Mouse (Mus musculus): ENCODE results near the gene Ffar3. TPM values are rescaled to one million over a fixed set of nuclear protein-coding genes. Genes with fewer than 3 reads are reported as not detected.

Gene Ffar3
- polyA plus RNA-seq, 1 experiment from 2014 or later, result not detected

DNA sequence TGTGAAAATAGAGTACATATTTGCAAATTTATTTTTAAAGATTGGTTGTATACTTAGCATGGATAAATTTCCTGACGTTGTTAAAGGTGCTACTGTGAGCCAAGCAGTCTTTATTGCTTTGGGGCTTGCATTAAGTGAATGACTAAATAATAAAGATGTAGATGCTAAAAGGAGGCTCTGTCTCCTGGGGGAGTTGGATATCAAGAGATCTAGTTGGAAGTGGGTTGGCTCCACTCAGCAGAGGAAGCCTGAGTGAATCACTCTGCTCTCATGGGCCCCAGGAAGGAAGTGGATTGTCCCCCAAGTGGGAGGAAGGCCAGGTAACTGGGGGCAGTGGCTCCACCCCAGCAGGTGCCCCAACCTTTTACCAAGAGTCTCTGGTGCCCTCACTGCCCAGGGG is 1.8 kb upstream of the Ffar3 start:
- Histone ChIP-seq H3K27me3 (ENCODE audit: control insufficient read depth, insufficient read depth, low read length) (no peaks in the 10 kb centered on the region), H3K27ac (ENCODE audit: low read depth, low read length) (no peak overlapping the region), H3K36me3 (ENCODE audit: control insufficient read depth, insufficient read depth, low read length) (no peaks in the 10 kb centered on the region), H3K4me1 (ENCODE audit: control insufficient read depth, insufficient read depth, low read length) (no peaks in the 10 kb centered on the region), H3K9me3 (ENCODE audit: control insufficient read depth, low read length) (no peaks in the 10 kb centered on the region), H3K4me2 (ENCODE audit: low read depth, low read length) (no peak overlapping the region), H3K4me3 (ENCODE audit: low read depth, low read length) (no peak overlapping the region), H3K9ac (replicated peaks; ENCODE audit: low read depth, low read length) (no peak overlapping the region)
- no peak for ATAC-seq (ENCODE audit: low read depth)
- 76% methylated on average over 1 of the region's 1 CpGs for WGBS

DNA sequence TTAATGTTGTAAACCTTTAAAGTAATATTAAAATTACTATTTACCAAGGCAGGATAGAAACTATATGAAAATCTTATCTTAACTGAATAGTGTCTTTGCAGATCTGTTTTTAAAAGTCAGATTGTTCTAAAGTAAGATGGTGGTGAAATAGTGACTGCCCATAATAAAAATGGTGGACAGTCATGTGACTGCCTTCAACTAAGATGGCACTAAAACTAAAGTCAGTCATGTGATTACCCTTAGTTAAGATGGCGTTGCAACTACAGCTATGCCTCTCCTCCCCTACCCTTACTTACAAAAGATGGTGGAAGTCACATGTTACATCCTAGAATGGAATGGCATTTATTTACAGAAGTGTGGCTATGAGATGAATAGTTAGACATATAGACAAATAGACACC is 4.6 kb downstream of the Ffar3 start:
- H3K36me3 ChIP-seq (ENCODE audit: control insufficient read depth, insufficient read depth, low read length), result no peaks in the 10 kb centered on the region
- no peak for ATAC-seq (ENCODE audit: low read depth)
- H3K4me1 ChIP-seq (ENCODE audit: control insufficient read depth, insufficient read depth, low read length), result no peaks in the 10 kb centered on the region
- no peaks in the 10 kb centered on the region for H3K9me3 ChIP-seq (ENCODE audit: control insufficient read depth, low read length)
- H3K27me3 ChIP-seq (ENCODE audit: control insufficient read depth, insufficient read depth, low read length), result no peaks in the 10 kb centered on the region
- H3K27ac ChIP-seq (ENCODE audit: low read depth, low read length), result no peak overlapping the region
- H3K9ac ChIP-seq (replicated peaks; ENCODE audit: low read depth, low read length), result no peak overlapping the region
- WGBS, result 97% methylated on average over 1 of the region's 1 CpGs
- no peak overlapping the region for H3K4me2 ChIP-seq (ENCODE audit: low read depth, low read length)
- H3K4me3 ChIP-seq (ENCODE audit: low read depth, low read length), result no peak overlapping the region

GRCm38 (mm10) chr7:30847934-30848333 is 8.0 kb downstream of the Ffar3 start:
- H3K4me3 ChIP-seq (ENCODE audit: low read depth, low read length), result no peak overlapping the region
- WGBS, result 59% methylated on average over 6 of the region's 6 CpGs
- no peak overlapping the region for H3K27ac ChIP-seq (ENCODE audit: low read depth, low read length)
- no peak overlapping the region for H3K9ac ChIP-seq (replicated peaks; ENCODE audit: low read depth, low read length)
- no peak overlapping the region for H3K4me2 ChIP-seq (ENCODE audit: low read depth, low read length)
- H3K9me3 ChIP-seq (ENCODE audit: control insufficient read depth, low read length), result no peaks in the 10 kb centered on the region
- no peaks in the 10 kb centered on the region for H3K36me3 ChIP-seq (ENCODE audit: control insufficient read depth, insufficient read depth, low read length)
- no peak for ATAC-seq (ENCODE audit: low read depth)
- no peaks in the 10 kb centered on the region for H3K27me3 ChIP-seq (ENCODE audit: control insufficient read depth, insufficient read depth, low read length)
- peaks cover 11% of the 10 kb centered on the region for H3K4me1 ChIP-seq (ENCODE audit: control insufficient read depth, insufficient read depth, low read length)

- Histone ChIP-seq H3K36me3 (ENCODE audit: control insufficient read depth, insufficient read depth, low read length) (no peaks in the 10 kb centered on the region), H3K27ac (ENCODE audit: low read depth, low read length) (no peak overlapping the region), H3K4me1 (ENCODE audit: control insufficient read depth, insufficient read depth, low read length) (peaks cover 11% of the 10 kb centered on the region), H3K4me2 (ENCODE audit: low read depth, low read length) (no peak overlapping the region), H3K27me3 (ENCODE audit: control insufficient read depth, insufficient read depth, low read length) (no peaks in the 10 kb centered on the region), H3K4me3 (ENCODE audit: low read depth, low read length) (no peak overlapping the region), H3K9me3 (ENCODE audit: control insufficient read depth, low read length) (no peaks in the 10 kb centered on the region), H3K9ac (replicated peaks; ENCODE audit: low read depth, low read length) (no peak overlapping the region)
- no peak for ATAC-seq (ENCODE audit: low read depth)
- 84% methylated on average over 5 of the region's 5 CpGs for WGBS
Observed at GRCm38 (mm10) chr7:30847386-30847785, 8.6 kb downstream of the Ffar3 start.

GRCm38 (mm10) chr7:30846505-30847053 is 9.4 kb downstream of the Ffar3 start:
- no peaks in the 10 kb centered on the region for H3K36me3 ChIP-seq (ENCODE audit: control insufficient read depth, insufficient read depth, low read length)
- H3K4me2 ChIP-seq (ENCODE audit: low read depth, low read length), result no peak overlapping the region
- peaks cover 11% of the 10 kb centered on the region for H3K4me1 ChIP-seq (ENCODE audit: control insufficient read depth, insufficient read depth, low read length)
- H3K9me3 ChIP-seq (ENCODE audit: control insufficient read depth, low read length), result no peaks in the 10 kb centered on the region
- H3K9ac ChIP-seq (replicated peaks; ENCODE audit: low read depth, low read length), result no peak overlapping the region
- H3K27me3 ChIP-seq (ENCODE audit: control insufficient read depth, insufficient read depth, low read length), result no peaks in the 10 kb centered on the region
- ATAC-seq (ENCODE audit: low read depth), result no peak
- no peak overlapping the region for H3K27ac ChIP-seq (ENCODE audit: low read depth, low read length)
- no peak overlapping the region for H3K4me3 ChIP-seq (ENCODE audit: low read depth, low read length)
- 76% methylated on average over 2 of the region's 2 CpGs for WGBS

DNA sequence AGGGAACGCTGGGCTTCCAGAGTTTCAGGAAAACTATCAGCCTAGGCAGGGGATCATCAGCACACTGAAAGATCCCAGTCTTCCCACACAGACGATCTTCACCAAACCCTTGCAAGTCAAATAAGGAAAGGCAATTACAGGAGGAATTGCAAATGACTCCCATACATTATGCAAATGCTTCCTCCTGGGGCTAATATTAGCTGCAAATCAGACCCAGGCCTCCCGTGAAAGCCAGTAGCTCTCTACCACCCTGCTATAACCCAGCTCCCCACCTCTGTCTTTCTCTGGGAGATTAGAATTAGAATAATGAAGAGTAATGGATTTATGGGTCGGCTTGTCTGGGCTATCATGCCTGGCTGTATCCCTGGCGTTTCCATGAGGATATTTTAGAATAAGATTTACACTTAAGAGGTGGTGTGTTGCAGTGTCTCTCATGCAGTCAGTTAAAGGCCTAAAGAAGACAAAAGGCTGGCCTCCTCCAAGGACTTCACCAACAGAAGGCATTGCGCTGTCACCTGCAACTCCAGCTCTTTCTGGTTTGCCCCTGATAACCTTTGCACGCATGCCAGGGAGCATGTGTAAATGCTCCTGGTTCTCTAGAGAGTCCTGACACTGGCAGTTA is 11.2 kb downstream of the Ffar3 start:
- H3K4me3 ChIP-seq (ENCODE audit: low read depth, low read length), result no peak overlapping the region
- no peaks in the 10 kb centered on the region for H3K27me3 ChIP-seq (ENCODE audit: control insufficient read depth, insufficient read depth, low read length)
- peak; percentile 85 for ATAC-seq (ENCODE audit: low read depth)
- no peaks in the 10 kb centered on the region for H3K36me3 ChIP-seq (ENCODE audit: control insufficient read depth, insufficient read depth, low read length)
- peaks cover 11% of the 10 kb centered on the region for H3K4me1 ChIP-seq (ENCODE audit: control insufficient read depth, insufficient read depth, low read length)
- no peaks in the 10 kb centered on the region for H3K9me3 ChIP-seq (ENCODE audit: control insufficient read depth, low read length)
- peak overlapping the region; percentile 66 for H3K27ac ChIP-seq (ENCODE audit: low read depth, low read length)
- no peak overlapping the region for H3K9ac ChIP-seq (replicated peaks; ENCODE audit: low read depth, low read length)
- H3K4me2 ChIP-seq (ENCODE audit: low read depth, low read length), result no peak overlapping the region
- 9% methylated on average over 7 of the region's 7 CpGs for WGBS

- Histone ChIP-seq H3K4me3 (ENCODE audit: low read depth, low read length) (no peak overlapping the region), H3K4me1 (ENCODE audit: control insufficient read depth, insufficient read depth, low read length) (peaks cover 11% of the 10 kb centered on the region), H3K9me3 (ENCODE audit: control insufficient read depth, low read length) (no peaks in the 10 kb centered on the region), H3K36me3 (ENCODE audit: control insufficient read depth, insufficient read depth, low read length) (no peaks in the 10 kb centered on the region), H3K9ac (replicated peaks; ENCODE audit: low read depth, low read length) (no peak overlapping the region), H3K27me3 (ENCODE audit: control insufficient read depth, insufficient read depth, low read length) (no peaks in the 10 kb centered on the region), H3K4me2 (ENCODE audit: low read depth, low read length) (no peak overlapping the region), H3K27ac (ENCODE audit: low read depth, low read length) (no peak overlapping the region)
- no peak for ATAC-seq (ENCODE audit: low read depth)
- WGBS, result 88% methylated on average over 5 of the region's 5 CpGs
Observed at GRCm38 (mm10) chr7:30842092-30842491, 13.9 kb downstream of the Ffar3 start.

GRCm38 (mm10) chr7:30841379-30841778 is 14.6 kb downstream of the Ffar3 start:
- no peak overlapping the region for H3K4me3 ChIP-seq (ENCODE audit: low read depth, low read length)
- H3K27ac ChIP-seq (ENCODE audit: low read depth, low read length), result no peak overlapping the region
- no peak overlapping the region for H3K9ac ChIP-seq (replicated peaks; ENCODE audit: low read depth, low read length)
- no peaks in the 10 kb centered on the region for H3K27me3 ChIP-seq (ENCODE audit: control insufficient read depth, insufficient read depth, low read length)
- no peaks in the 10 kb centered on the region for H3K36me3 ChIP-seq (ENCODE audit: control insufficient read depth, insufficient read depth, low read length)
- H3K9me3 ChIP-seq (ENCODE audit: control insufficient read depth, low read length), result no peaks in the 10 kb centered on the region
- H3K4me2 ChIP-seq (ENCODE audit: low read depth, low read length), result no peak overlapping the region
- H3K4me1 ChIP-seq (ENCODE audit: control insufficient read depth, insufficient read depth, low read length), result peaks cover 11% of the 10 kb centered on the region
- WGBS, result 75% methylated on average over 4 of the region's 4 CpGs
- no peak for ATAC-seq (ENCODE audit: low read depth)

DNA sequence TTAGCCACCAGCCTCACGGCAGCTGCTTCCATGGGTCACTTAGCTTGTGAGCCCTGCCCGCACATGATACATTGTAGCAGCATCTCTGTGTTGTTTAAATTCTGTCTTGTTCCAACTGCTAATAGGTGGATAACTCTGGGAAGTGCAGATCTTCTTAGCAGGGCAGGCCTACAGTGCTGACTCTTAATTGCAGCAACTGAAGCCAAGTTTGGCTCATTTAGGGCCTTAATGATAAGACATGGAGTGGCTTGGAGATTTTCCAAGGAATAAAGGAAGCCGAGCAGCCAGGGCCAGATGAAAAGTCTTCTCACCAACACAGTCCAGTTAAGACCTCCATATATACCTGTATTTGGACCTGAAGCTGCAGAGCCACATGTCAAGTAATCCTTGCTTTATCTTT is 15.7 kb downstream of the Ffar3 start:
- Histone ChIP-seq H3K36me3 (ENCODE audit: control insufficient read depth, insufficient read depth, low read length) (no peaks in the 10 kb centered on the region), H3K27ac (ENCODE audit: low read depth, low read length) (no peak overlapping the region), H3K9ac (replicated peaks; ENCODE audit: low read depth, low read length) (no peak overlapping the region), H3K4me1 (ENCODE audit: control insufficient read depth, insufficient read depth, low read length) (peaks cover 11% of the 10 kb centered on the region), H3K4me3 (ENCODE audit: low read depth, low read length) (no peak overlapping the region), H3K27me3 (ENCODE audit: control insufficient read depth, insufficient read depth, low read length) (no peaks in the 10 kb centered on the region), H3K9me3 (ENCODE audit: control insufficient read depth, low read length) (no peaks in the 10 kb centered on the region), H3K4me2 (ENCODE audit: low read depth, low read length) (no peak overlapping the region)
- ATAC-seq (ENCODE audit: low read depth), result no peak
- 87% methylated on average over 3 of the region's 3 CpGs for WGBS

Data from neural tube, embryonic 14.5 days (tissue).